Mouse (Mus musculus): ENCODE results near the gene Sult5a1. TPM values are rescaled to one million over a fixed set of nuclear protein-coding genes. Genes with fewer than 3 reads are reported as not detected.
"Not testable (repeated sequence)": the region's sequence is repeated elsewhere in the genome, so short reads cannot be mapped to it uniquely, and the experiment has no call there.

Sult5a1 gene
- polyA plus RNA-seq (2014; fragmentation: Nextera tagmentation; extraction: Ambion mirVana), result 6.6 and 8.1 TPM in 2 replicates

DNA sequence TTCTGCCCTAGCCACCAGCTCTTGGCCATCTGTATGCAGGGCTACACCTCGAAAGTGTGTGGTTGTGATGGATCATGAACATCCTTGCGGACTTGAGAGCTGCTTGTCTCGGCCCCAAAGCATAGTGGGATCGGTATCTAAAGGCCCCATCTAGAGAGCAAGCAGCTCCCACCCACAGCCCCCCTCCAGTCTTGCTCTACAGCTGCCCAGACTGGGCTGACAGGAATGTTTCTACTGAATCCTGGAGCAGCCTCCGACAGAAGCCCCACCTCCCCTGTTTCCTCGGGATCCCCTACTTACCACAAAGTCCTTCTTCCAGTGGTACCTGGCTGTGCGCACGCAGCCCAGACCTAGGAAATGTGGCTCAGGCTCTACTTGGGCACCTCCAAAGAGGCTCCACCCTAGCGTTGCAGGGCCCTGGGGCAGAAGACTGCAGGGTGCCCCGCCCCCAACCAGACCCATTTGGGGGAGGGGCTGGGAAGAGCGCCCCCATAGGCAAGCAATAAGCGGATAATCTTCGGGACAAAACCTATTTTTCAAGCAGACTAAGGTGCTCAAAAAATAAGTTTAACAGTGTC is at the start of gene Sult5a1:
Gene Sult5a1 (minus strand): TSS at position 428 of the 578 bp plus-strand sequence.
- H3K36me3 ChIP-seq (ENCODE audit: control insufficient read depth, insufficient read depth, low read length), result no peaks in the 10 kb centered on the region
- H3K9ac ChIP-seq (ENCODE audit: low read depth, low read length), result peak within 1 kb of the TSS; percentile 24
- 30% methylated on average over 13 of the region's 13 CpGs for WGBS (ENCODE audit: insufficient replicate concordance)
- no peaks in the 10 kb centered on the region for H3K27me3 ChIP-seq (ENCODE audit: control insufficient read depth, insufficient read depth, low read length)
- H3K9me3 ChIP-seq (replicated peaks; ENCODE audit: control insufficient read depth, low read length), result no peaks in the 10 kb centered on the region
- no peak within 1 kb of the TSS for H3K4me3 ChIP-seq (ENCODE audit: low read depth, low read length)
- H3K27ac ChIP-seq (ENCODE audit: low read depth, low read length), result no peak within 1 kb of the TSS
- peaks cover 23% of the 10 kb centered on the region for H3K4me1 ChIP-seq (ENCODE audit: control insufficient read depth, insufficient read depth, low read length)
- no peak for ATAC-seq (replicated peaks; ENCODE audit: insufficient number of reproducible peaks, low FRiP score, low TSS enrichment)
- peak within 1 kb of the TSS; percentile 48 for H3K4me2 ChIP-seq

DNA sequence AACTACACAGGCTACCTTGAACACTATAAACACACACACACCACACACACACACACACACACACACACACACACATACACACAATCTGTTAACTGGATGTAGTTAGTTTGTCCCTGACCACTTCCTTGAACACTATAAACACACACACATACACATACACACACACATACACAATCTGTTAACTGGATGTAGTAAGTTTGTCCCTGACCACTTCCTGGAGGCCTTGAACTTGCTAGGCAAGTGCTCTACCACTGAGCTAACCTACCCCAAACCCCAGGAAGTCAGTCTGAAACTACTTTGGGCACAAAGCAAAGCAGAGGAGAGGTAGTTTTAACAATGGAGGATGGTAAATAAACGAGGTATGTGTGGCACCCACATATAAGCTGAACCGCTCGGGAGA is 45.5 kb upstream of the Sult5a1 start:
- no peak overlapping the region for H3K27ac ChIP-seq (ENCODE audit: low read depth, low read length)
- H3K4me1 ChIP-seq (ENCODE audit: control insufficient read depth, insufficient read depth, low read length), result no peaks in the 10 kb centered on the region
- peaks cover 3% of the 10 kb centered on the region; the same call in 1 of the 2 replicates for H3K27me3 ChIP-seq (ENCODE audit: control insufficient read depth, insufficient read depth, low read length)
- H3K4me3 ChIP-seq (ENCODE audit: low read depth, low read length), result no peak overlapping the region
- H3K36me3 ChIP-seq (ENCODE audit: control insufficient read depth, insufficient read depth, low read length), result peaks cover 13% of the 10 kb centered on the region
- 88% methylated on average over 3 of the region's 3 CpGs for WGBS (ENCODE audit: insufficient replicate concordance)
- no peaks in the 10 kb centered on the region for H3K9me3 ChIP-seq (replicated peaks; ENCODE audit: control insufficient read depth, low read length)
- ATAC-seq (replicated peaks; ENCODE audit: insufficient number of reproducible peaks, low FRiP score, low TSS enrichment), result no peak
- no peak overlapping the region for H3K4me2 ChIP-seq
- no peak overlapping the region for H3K9ac ChIP-seq (ENCODE audit: low read depth, low read length)

DNA sequence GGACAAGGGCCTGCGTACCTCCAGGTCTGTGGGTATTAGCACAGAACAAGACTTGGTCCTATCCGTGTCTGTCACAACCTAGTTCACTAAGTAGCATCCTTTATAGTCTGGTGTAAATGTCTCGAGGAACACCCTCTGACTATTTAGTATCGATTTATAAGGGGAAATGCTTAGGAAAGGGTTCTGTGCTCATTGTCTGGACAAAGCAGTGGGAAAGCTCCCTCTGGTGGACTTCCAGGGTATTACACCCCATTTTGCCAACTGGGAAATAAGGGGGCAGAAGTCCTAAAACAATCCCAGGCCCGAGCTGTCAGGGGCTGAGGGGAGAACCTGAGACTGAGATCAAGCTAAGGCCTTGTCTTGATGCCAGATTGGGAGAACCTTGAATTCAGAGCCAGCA is 44.2 kb upstream of the Sult5a1 start:
- H3K4me2 ChIP-seq, result no peak overlapping the region
- H3K27ac ChIP-seq (ENCODE audit: low read depth, low read length), result no peak overlapping the region
- no peak overlapping the region for H3K9ac ChIP-seq (ENCODE audit: low read depth, low read length)
- ATAC-seq (replicated peaks; ENCODE audit: insufficient number of reproducible peaks, low FRiP score, low TSS enrichment), result no peak
- WGBS (ENCODE audit: insufficient replicate concordance), result 36% methylated on average over 5 of the region's 5 CpGs
- peaks cover 3% of the 10 kb centered on the region; the same call in 1 of the 2 replicates for H3K27me3 ChIP-seq (ENCODE audit: control insufficient read depth, insufficient read depth, low read length)
- H3K4me3 ChIP-seq (ENCODE audit: low read depth, low read length), result no peak overlapping the region
- H3K9me3 ChIP-seq (replicated peaks; ENCODE audit: control insufficient read depth, low read length), result no peaks in the 10 kb centered on the region
- H3K36me3 ChIP-seq (ENCODE audit: control insufficient read depth, insufficient read depth, low read length), result peaks cover 7% of the 10 kb centered on the region
- no peaks in the 10 kb centered on the region for H3K4me1 ChIP-seq (ENCODE audit: control insufficient read depth, insufficient read depth, low read length)

DNA sequence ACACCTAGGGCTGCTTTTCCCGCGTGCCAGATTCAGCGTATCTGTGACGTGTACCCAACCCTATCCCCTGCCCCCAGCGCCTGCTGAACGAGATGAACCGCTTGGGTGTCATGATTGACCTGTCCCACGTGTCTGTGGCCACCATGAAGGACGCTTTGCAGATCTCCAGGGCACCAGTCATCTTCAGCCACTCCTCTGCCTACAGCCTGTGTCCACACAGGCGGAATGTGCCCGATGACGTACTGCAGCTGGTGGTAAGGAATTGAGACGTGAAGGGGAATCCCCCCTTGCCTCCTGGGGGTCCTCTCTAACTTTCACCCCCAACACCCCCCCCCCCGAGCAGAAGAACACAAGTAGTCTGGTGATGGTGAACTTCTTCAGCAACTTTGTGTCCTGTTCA is 41.7 kb upstream of the Sult5a1 start:
- Histone ChIP-seq H3K4me2 (no peak overlapping the region), H3K36me3 (ENCODE audit: control insufficient read depth, insufficient read depth, low read length) (no peaks in the 10 kb centered on the region), H3K9me3 (replicated peaks; ENCODE audit: control insufficient read depth, low read length) (no peaks in the 10 kb centered on the region), H3K4me3 (ENCODE audit: low read depth, low read length) (no peak overlapping the region), H3K4me1 (ENCODE audit: control insufficient read depth, insufficient read depth, low read length) (no peaks in the 10 kb centered on the region), H3K27ac (ENCODE audit: low read depth, low read length) (no peak overlapping the region), H3K27me3 (ENCODE audit: control insufficient read depth, insufficient read depth, low read length) (peaks cover 3% of the 10 kb centered on the region; the same call in 1 of the 2 replicates), H3K9ac (ENCODE audit: low read depth, low read length) (no peak overlapping the region)
- 57% methylated on average over 14 of the region's 14 CpGs for WGBS (ENCODE audit: insufficient replicate concordance)
- no peak for ATAC-seq (replicated peaks; ENCODE audit: insufficient number of reproducible peaks, low FRiP score, low TSS enrichment)

DNA sequence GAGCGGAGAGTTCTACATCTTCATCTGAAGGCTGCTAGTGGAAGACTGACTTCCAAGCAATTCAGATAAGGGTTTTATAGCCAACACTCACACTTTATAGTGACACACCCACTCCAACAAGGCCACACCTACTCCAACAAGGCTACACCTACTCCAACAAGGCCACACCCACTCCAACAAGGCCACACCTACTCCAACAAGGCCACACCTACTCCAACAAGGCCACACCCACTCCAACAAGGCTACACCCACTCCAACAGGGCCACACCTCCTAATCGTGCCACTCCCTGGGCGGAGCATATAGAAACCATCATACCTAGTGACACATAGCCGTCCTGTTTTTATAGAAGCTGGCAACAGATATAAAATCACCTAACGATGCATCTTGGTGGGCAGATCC is 38.9 kb upstream of the Sult5a1 start:
- H3K27ac ChIP-seq (ENCODE audit: low read depth, low read length); H3K36me3 ChIP-seq (ENCODE audit: control insufficient read depth, insufficient read depth, low read length); H3K9me3 ChIP-seq (replicated peaks; ENCODE audit: control insufficient read depth, low read length); ATAC-seq (replicated peaks; ENCODE audit: insufficient number of reproducible peaks, low FRiP score, low TSS enrichment); H3K4me1 ChIP-seq (ENCODE audit: control insufficient read depth, insufficient read depth, low read length); H3K27me3 ChIP-seq (ENCODE audit: control insufficient read depth, insufficient read depth, low read length); H3K4me2 ChIP-seq; H3K4me3 ChIP-seq (ENCODE audit: low read depth, low read length); H3K9ac ChIP-seq (ENCODE audit: low read depth, low read length): not testable (repeated sequence)
- WGBS (ENCODE audit: insufficient replicate concordance), result 66% methylated on average over 5 of the region's 5 CpGs

DNA sequence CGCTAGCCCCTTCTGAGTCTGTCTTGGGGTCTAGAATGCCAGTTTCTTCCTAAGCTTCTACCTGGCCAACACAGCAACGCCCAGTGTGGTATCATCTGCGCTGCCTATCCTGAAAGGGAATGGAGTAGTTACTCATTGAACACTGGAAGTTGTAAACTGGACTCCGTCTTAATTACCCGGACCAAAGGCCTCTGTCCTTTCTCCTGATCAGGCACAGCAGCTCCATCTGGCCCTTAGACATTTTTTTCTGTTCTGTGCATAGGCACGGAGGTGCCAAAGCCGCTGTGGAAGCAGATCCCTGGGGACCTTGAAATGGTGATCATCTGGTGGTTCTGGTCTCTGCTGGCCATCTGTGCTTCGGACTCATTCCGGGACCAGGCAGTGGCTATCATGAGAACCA is 35.7 kb upstream of the Sult5a1 start:
- no peak for ATAC-seq (replicated peaks; ENCODE audit: insufficient number of reproducible peaks, low FRiP score, low TSS enrichment)
- no peaks in the 10 kb centered on the region for H3K27me3 ChIP-seq (ENCODE audit: control insufficient read depth, insufficient read depth, low read length)
- 84% methylated on average over 9 of the region's 9 CpGs for WGBS (ENCODE audit: insufficient replicate concordance)

DNA sequence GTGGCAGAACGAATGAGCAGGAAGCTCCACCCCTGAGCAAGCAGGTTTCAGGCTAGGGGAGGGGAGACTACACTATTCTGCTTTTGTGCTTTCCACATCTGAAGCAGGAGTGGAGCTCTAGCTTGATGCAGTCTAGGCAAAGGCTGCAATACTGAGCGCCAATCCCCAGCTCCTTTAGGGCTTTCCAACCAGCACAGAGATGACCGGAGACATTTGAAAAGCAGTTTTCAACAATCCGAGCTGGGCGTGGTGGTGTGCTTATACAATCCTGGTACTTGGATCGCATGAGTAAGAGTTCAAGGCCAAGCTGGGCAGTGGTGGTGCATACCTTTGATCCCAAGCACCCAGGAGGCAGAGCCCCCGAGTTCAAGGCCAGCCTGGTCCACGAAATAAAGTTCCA is 33.8 kb upstream of the Sult5a1 start:
- Histone ChIP-seq H3K9ac (ENCODE audit: low read depth, low read length) (no peak overlapping the region), H3K27me3 (ENCODE audit: control insufficient read depth, insufficient read depth, low read length) (no peaks in the 10 kb centered on the region), H3K9me3 (replicated peaks; ENCODE audit: control insufficient read depth, low read length) (no peaks in the 10 kb centered on the region), H3K4me3 (ENCODE audit: low read depth, low read length) (no peak overlapping the region), H3K4me2 (no peak overlapping the region), H3K27ac (ENCODE audit: low read depth, low read length) (no peak overlapping the region), H3K4me1 (ENCODE audit: control insufficient read depth, insufficient read depth, low read length) (no peaks in the 10 kb centered on the region), H3K36me3 (ENCODE audit: control insufficient read depth, insufficient read depth, low read length) (no peaks in the 10 kb centered on the region)
- no peak for ATAC-seq (replicated peaks; ENCODE audit: insufficient number of reproducible peaks, low FRiP score, low TSS enrichment)
- WGBS (ENCODE audit: insufficient replicate concordance), result 50% methylated on average over 8 of the region's 8 CpGs

More for the DNA sequence above, 35.7 kb upstream of the Sult5a1 start:
- Histone ChIP-seq H3K4me2 (no peak overlapping the region), H3K9ac (ENCODE audit: low read depth, low read length) (no peak overlapping the region), H3K36me3 (ENCODE audit: control insufficient read depth, insufficient read depth, low read length) (no peaks in the 10 kb centered on the region), H3K4me3 (ENCODE audit: low read depth, low read length) (no peak overlapping the region), H3K27ac (ENCODE audit: low read depth, low read length) (no peak overlapping the region), H3K9me3 (replicated peaks; ENCODE audit: control insufficient read depth, low read length) (no peaks in the 10 kb centered on the region), H3K4me1 (ENCODE audit: control insufficient read depth, insufficient read depth, low read length) (no peaks in the 10 kb centered on the region)

DNA sequence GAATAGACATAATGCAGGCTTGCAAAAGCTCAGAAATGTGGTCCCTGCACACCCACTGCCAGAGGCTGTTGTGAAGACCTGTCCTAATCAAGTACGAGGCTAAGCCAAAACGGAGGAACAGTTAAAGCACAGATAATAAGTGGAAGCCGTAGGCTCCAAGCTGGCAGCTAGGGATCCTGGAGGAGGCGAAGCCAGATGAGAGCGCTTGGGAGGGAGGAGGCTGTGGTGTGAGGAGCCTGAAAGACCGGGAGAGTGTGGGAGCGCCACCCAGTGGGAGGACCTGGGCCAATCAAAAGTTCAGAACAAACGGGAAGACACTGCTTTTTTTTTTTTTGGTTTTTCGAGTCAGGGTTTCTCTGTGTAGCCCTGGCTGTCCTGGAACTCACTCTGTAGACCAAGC is 32.6 kb upstream of the Sult5a1 start:
- Histone ChIP-seq H3K4me2 (peak overlapping the region; percentile 35), H3K9ac (ENCODE audit: low read depth, low read length) (no peak overlapping the region), H3K36me3 (ENCODE audit: control insufficient read depth, insufficient read depth, low read length) (no peaks in the 10 kb centered on the region), H3K27ac (ENCODE audit: low read depth, low read length) (no peak overlapping the region), H3K4me1 (ENCODE audit: control insufficient read depth, insufficient read depth, low read length) (peaks cover 6% of the 10 kb centered on the region; the same call in 1 of the 2 replicates), H3K9me3 (replicated peaks; ENCODE audit: control insufficient read depth, low read length) (no peaks in the 10 kb centered on the region), H3K27me3 (ENCODE audit: control insufficient read depth, insufficient read depth, low read length) (no peaks in the 10 kb centered on the region), H3K4me3 (ENCODE audit: low read depth, low read length) (peak overlapping the region; percentile 19; the same call in 1 of the 2 replicates)
- 0 out of 2 replicates have a peak, but pooled peaks have one; percentile 40 for ATAC-seq (replicated peaks; ENCODE audit: insufficient number of reproducible peaks, low FRiP score, low TSS enrichment)
- WGBS (ENCODE audit: insufficient replicate concordance), result 1% methylated on average over 9 of the region's 9 CpGs

DNA sequence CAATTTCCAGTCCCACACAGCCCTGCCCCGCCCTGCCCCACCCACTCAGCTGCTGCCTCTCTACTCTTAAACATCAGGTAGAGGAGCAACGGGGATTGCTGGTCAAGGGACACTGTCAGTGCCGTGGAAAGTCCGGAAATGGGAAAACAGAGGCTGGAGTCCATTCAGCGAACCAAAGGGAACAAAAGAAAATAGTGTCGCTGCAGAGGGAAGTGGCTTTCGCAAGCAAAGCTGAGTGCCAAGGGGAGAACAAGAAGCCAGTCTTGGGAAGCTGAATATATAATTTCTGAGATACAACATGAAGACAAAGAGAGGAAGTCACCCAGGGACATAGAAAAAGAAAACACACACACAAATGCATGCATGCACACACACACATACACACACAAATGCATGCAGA is 30.7 kb upstream of the Sult5a1 start:
- WGBS (ENCODE audit: insufficient replicate concordance), result 81% methylated on average over 7 of the region's 7 CpGs
- H3K27me3 ChIP-seq (ENCODE audit: control insufficient read depth, insufficient read depth, low read length), result no peaks in the 10 kb centered on the region
- H3K9me3 ChIP-seq (replicated peaks; ENCODE audit: control insufficient read depth, low read length), result no peaks in the 10 kb centered on the region
- no peak overlapping the region for H3K4me3 ChIP-seq (ENCODE audit: low read depth, low read length)
- no peak overlapping the region for H3K27ac ChIP-seq (ENCODE audit: low read depth, low read length)
- H3K4me2 ChIP-seq, result no peak overlapping the region
- H3K9ac ChIP-seq (ENCODE audit: low read depth, low read length), result no peak overlapping the region
- H3K4me1 ChIP-seq (ENCODE audit: control insufficient read depth, insufficient read depth, low read length), result peaks cover 10% of the 10 kb centered on the region; the same call in 1 of the 2 replicates
- ATAC-seq (replicated peaks; ENCODE audit: insufficient number of reproducible peaks, low FRiP score, low TSS enrichment), result no peak
- no peaks in the 10 kb centered on the region for H3K36me3 ChIP-seq (ENCODE audit: control insufficient read depth, insufficient read depth, low read length)

Measured in heart, embryonic 11.5 days (tissue).